Mouse (Mus musculus) CD4-positive helper T cell, adult 2 months (primary cell): Measurements from ENCODE around the gene Lrrc7.
"Not testable (repeated sequence)": the region's sequence is repeated elsewhere in the genome, so short reads cannot be mapped to it uniquely, and the experiment has no call there.

Experiments
- DNase-seq: peaks from one replicate; pipeline ENCODE4 v3.0.0-alpha.2; 2012; ENCODE audit warnings: low read depth, missing footprints, low spot score

Gene Lrrc7

DNA sequence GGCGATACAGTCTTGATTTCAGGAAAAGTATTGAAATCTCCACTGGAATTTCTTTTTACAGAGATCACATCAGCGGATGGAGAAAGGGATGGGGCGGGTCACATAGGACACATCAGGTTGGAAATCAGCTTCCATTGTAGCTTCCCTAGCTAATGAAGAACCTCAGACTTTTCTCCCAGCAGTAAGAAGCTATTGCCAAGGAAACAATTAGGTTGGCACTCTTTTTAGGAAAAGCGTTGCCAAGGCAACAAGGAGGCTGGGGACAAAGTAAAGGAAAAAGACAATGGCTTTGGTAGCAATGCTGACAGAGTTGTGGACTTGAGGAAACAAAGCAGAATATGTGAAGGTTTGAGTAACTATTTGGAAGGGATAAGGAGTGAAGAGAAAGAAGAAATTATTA is 393.6 kb downstream of the Lrrc7 start:
- no peak for DNase-seq

DNA sequence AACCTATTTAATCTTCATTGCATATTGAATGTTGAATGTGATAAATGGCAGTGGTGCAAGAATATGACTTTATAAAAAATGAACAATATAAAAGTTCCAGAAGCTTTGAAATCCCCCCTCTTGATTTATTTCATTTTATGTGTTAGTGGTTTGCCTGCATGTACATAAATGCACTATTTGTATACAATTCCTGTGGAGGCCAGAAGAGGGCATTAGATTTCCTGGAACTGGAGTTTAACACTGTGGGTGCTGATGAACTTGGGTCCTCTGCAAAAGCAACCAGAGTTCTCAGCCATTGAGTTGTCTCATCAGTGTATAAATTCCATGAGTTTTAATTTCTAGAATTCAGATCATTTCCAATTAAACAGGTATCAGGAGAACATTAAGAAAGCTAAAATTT is 397.0 kb downstream of the Lrrc7 start:
- DNase-seq: no peak

DNA sequence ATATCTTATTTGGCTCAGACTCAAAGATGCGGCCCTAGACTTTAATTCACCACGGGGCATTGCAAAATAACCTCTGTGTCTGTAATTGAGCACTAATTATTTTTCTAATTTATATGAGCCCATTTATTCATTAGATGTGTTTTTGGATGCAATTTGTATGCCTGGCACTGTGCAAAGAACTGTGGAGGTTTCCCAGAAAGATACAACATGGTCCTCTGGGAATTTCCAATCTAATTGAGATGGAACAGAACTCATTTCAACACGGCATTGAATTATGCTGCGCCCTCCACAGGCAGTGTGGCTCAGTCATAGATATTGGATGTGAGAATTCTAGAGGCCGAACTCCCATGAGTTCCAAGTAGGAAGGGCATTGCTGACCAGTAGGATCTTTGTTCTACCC is 397.6 kb downstream of the Lrrc7 start:
- no peak for DNase-seq

DNA sequence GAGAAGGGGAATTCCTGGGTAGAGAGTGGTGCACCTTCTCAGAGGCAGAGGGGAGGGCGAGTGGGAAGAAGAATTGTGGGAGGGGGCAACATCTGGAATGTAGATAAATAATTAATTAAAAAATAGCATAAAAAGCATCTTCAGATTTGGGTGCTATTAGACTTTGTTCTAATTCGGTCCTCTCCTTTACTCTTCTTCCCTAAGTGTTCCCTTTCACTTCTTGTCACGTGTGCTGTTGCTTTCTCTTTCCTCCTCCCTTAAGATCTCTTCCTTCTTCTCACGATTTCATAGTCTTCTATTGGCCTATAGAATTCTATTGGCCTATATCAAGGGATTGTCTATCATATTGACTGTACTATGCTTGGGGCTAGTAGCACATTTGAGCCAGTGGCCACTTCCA is 398.9 kb downstream of the Lrrc7 start:
- DNase-seq: no peak

DNA sequence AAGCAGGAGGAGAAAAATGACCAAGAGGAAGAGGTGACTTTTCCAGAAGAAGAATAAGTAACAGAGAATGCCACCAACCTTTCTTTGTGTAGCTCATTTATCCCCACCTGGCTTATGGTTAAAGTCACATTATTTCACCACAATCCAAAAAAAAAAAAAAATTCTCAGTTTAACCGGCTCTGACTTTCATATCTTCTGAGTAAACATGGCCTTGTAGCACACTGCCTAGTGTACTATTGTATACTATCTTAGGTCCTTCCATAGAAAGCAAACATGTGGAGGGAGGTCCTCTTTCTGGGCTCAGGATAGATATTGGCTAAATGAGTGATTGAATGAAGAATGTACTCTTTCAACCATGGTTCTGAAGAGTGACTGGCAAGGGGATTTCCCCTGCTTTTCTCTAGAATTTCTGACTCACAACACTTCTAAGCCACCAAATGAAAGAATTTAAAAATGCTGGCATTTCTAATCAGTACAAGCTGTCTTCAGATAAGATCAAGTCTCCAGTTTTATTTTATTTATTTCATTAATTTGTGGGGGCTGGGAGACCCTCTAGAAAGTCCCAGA is 400.0 kb downstream of the Lrrc7 start:
- DNase-seq: no peak

DNA sequence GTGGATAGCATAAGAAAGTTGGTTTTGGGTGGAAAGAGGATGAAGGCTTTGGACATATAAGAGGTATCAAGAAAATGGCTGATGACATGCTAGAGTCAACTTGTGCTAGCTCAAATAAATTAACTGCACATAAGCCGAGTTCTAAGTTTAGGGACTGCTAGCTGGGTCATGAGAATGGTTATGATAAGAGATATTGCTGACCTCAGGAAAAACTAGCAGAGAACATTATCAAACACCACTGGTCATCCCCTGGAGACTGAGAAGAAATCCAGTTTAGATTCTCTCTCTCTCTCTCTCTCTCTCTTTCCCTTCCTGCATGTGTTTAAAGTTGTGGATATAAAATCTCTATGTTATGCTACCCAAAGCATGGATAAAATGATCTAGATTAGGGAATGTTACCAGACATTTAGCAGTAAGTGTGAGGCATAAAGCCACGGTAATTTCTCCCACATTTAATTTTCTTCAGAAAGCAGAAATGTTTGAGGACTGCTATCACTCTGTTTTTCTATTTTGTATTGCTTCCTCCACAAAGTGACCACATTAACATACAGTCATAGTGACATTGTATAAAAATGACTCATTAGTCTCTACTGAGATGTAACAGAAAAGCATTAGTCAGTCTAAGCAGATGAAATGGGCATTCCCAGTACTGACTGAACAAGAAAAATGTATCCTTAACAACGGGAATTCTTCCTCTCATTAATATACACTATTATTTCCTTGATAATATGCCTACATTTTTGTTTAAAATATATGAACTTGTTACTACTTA is 406.3 kb downstream of the Lrrc7 start:
- no peak for DNase-seq

DNA sequence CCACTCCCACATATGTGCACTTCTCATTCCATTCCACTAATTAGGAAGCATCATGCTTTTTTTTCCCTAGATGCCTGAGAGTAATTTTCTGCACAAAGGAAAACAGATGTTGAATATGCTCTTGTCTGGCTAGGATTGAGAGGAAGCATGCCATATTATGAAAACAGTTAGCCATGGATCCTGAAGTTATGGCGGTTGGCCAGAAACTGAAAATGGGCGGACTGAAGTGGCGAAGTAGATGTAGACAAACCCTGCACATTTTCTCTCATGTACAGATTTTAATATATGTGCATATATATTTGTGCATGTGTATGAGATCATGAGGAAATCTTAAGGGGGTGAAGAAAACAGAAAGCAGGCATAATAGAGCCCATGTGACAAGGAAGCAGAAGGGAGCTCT is 407.9 kb downstream of the Lrrc7 start:
- no peak for DNase-seq

DNA sequence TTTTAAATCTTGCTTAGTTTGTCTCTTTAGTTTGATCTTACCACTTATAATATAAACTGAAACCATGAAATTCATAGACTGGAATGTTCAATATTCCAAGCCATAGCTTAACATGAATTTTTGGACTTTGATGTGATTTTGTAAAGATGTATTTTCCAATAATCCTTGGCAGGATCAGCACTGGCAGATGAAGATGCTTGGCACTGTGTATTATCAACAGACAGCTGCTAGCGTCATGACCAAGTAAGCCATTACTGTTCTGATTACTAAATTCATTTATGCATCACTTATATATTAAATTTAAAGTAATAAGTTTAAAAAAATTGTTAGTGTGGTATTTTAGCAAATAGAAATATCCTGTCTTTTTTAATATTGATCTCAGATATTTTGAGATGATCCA is 413.0 kb downstream of the Lrrc7 start:
- DNase-seq: no peak

DNA sequence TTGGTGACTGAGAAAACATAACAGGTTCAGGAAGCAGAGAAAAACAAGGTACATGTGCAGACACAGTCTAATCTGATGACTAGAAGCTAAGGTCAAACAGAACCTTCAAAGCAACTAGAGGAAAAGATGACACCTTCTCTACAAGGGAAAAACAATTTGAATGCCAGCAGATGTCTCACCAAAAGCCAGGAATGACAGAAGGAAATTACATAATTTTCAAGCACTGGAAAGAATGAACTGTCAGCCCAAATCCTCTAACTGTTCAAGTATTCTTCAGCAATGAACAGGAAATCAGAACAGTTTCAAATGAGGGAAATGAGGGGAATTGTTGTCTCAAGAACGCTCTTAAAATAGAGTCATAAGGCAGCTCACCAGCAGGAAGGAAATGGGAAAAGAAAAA is 421.4 kb downstream of the Lrrc7 start:
- no peak for DNase-seq

DNA sequence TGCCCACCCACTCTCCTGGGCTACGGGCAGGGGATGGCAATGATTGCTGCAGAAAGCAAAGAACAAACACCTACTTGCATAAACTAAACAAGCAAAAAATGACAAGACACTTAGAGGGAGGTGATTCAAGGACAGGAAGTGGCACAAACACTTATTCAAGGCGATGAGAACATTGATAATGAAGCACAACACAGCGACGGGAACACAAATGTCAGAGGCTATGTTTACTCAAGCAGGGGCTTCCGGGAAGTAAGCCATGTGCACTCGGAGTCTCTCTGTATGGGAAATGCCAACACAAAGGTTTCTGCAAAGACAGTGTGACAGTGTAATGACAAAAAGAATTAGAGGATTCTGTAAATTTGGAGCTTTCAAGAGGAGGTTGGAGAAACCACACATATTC is 424.2 kb downstream of the Lrrc7 start:
- DNase-seq: no peak

DNA sequence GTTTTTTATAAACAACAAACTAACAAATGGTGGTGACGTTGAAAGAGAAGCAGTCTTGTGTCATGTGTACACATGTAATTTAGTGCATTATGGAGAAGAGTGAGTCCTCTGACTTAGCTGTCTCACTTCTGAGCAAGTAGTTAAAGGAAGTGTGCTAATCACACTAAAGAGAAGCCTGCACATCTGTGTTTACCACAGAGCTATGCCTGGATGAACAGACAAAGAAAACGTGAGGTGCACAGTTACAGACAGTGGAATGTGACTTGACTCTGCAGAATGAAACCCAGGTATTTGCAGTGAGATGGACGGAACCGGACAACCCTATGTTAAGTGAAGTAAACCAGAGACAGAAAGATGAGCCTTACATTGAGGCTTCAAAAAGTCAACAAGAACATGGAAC is 430.3 kb downstream of the Lrrc7 start:
- DNase-seq: no peak

DNA sequence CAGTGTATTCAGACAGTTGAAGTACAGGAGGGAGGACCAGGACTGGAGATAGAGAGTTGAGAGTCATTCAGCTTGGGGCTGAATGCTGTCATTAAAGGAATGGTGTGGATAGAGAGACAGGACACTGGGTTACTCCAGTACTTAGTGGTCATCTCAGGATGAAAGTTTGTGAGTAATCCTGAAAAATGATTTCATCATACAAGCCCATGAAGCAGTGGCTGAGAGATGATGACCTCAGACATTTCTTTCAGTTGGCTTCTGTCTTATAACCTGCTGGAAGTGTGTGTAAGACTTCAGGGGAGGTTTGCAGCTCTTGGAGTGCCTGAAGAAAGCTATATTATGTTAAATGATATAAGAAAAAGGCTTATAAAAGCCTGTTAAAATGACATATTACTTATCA is 430.8 kb downstream of the Lrrc7 start:
- DNase-seq: no peak

DNA sequence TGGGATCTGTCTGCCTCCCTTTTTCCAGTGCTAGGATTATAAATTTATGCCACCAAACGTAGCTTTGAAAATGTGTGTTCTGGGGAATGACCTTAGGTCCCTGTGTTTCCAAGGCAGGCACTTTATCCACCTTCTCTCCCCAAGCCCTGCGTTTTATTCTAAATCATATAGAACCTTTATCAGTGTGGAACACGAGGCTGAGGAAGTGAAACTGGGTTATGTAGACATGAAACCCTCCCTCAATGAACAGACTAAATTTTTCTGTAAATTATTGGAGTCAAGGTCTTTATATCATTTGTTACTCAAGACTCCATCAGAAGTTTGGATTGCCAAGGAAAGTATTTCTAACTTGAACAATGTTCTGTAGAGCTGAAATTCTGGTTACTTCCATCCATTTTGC is 439.1 kb downstream of the Lrrc7 start:
- DNase-seq: no peak

DNA sequence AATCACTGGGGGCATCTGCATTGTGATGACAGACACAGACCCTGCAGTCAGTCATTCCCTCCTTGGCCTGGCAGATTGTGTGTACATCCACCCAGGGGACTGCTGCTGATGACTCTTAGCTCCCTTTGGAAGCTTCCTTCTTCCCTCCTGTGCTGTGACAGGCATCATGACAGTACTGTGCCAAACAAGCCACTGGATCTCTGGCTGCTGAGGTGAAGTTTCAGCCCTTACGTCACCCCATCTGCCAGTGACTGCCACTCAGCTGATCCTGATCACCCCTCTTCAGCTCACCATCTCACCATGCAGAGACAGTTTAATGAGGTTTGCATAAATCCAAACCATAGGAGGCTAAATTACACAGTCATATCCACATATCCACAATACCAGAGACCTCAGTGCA is 456.8 kb downstream of the Lrrc7 start:
- no peak for DNase-seq

DNA sequence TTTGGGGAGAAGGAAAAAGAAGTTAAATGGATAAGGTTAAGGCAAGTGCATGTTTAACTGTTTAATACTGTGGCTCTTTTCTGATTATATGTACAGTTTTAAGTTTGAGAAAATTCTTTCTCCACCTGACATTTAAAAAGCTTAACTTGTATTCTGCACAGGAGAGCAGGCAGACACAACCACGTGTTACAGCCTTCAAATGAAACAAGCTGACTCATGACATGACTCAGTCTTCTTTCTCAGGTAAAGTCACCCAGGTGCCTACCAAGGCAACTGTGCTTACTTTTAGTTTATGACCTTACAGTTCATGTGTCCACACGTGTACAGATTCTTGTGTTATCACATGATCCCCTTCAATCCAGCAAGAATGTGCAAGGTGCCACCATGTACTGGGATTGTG is 458.6 kb downstream of the Lrrc7 start:
- no peak for DNase-seq

DNA sequence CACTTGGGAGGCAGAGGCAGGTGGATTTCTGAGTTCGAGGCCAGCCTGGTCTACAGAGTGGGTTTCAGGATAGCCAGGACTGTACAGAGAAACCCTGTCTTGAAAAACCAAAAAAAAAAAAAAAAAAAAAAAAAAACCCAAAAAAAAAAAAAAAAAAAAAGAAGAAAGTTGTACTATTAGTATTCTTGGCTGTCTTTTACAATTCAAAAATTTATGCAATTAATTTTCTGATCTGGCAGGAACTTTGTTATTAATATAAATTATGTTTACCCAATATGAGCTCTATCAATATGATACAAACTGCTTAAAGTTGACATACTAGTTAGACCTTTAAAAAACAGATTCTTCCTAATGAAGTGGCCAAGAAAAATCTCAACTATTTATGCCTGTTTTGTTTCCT is 459.5 kb downstream of the Lrrc7 start:
- not testable (repeated sequence) for DNase-seq

DNA sequence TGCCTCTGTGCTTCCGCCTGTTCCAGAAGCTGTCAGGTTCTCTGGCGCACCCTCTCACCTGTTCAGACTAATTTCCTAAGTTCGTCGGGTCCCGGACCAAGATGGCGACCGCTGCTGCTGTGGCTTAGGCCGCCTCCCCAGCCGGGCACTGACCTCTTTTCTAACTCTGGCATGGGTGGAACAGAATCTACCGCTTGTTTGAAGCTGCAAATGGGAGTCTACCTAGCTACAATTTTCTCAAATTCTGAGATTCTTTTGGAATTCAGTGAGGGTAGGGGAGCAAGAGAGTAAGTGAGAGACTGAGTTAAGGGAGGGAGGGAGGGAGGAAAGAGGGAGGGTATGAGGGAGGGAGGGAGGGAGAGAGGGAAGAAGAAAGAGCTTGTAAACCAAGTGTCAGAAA is 460.0 kb downstream of the Lrrc7 start:
- not testable (repeated sequence) for DNase-seq

DNA sequence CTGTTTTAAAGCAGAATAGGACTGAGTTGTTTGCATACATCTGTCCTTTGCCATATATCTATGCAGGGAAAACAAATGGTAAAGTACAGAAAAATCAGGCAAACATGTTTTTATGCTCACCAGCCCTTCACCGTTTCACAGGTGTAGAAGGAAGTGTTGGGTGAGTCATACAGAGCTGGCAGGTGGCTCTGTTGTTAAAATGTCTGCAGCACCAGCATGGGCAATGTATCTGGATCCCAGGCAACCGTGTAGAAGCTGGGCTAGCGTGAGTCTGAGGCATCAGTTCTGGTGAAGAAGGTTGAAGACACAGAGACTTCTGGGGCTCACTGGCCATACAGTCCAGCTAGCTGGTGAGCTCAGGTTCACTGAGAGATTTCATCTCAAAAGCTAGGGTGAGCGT is 468.1 kb downstream of the Lrrc7 start:
- no peak for DNase-seq

DNA sequence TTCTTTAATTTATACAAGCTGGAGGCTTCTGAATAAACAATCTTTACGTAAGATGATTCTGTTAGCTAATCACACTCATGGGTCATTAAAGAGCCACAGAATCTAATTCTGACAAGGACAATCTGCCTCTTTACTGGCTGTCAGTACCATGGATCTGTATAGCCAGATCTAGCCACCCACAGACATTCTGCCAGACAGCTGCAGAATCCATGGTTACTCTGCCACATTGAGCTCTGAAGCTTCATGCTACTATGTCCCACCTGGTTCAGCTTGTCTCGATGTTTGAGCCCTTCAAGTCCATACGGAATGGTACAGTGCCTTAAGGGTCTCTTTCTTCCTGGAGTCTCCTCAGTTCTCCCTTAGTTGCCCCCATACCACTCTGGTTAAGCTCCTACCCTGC is 470.4 kb downstream of the Lrrc7 start:
- no peak for DNase-seq

DNA sequence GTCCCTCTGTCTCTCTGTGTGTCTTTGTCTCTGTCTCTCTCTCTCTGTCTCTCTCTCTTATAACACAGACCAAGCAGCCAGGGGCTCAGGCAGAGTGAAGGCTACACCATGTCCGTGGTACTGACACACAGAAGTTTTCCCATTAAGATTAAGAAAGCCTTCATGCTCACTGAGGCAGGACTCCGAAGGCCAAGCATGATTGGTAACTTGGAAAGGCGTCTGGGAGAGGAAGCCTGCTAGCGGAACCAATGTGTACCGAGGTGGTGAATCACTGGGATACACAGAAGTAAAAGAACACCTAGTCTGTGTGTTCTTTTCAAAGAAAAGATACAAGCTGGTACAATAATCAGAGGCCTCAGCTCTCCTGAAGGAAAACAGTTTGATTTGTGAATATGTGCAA is 484.2 kb downstream of the Lrrc7 start:
- no peak for DNase-seq

DNA sequence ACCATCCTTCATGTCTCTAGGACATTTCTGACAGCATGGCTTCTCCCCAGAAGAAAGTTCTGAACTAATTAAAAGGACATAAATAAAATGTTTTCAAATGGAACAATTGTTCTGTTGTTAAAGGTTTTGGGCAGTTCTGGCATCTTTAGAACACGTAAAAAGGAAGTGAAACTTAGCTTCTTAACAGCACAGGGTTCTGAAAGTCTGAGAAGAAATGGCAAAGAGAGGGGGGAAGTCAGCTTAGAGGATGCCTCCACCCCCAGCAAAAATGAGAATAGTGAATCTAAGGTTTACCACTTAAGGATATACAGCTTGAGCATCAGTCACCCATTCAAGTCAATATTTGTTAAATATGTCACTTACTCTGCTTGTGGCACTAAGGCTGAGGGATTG is 484.6 kb downstream of the Lrrc7 start:
- no peak for DNase-seq

DNA sequence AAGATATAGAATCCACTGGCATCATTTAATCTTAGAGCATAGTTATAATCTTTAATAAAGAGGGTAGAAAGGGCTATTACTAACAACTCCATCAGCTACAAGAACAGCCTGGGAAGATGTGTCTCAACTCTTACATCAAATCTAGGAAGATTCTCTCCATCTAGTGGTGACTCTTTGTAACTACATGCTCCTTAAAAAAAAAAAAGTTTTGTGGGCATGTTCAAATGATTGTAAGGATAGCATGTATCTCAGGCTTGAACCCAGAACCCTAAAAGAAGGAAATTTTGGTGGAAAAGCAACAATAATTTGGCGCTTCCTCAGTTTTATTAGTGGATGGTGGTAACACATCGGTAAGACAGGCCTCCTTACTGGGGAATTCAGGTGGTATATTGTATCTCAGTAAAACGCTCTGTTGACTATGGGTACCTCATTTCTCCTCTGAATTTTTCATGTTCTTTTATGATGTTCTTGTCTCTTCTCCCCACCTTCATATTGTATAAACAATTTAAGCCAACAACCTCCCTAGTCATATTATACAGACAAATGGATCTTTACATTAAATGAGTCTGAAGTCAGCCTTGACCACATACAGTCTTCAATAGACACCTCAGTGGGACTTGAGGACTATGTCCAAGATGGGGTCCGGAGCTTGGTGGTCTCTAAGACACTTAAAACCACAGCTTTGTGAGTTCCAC is 485.2 kb downstream of the Lrrc7 start:
- DNase-seq: peak; percentile 35

DNA sequence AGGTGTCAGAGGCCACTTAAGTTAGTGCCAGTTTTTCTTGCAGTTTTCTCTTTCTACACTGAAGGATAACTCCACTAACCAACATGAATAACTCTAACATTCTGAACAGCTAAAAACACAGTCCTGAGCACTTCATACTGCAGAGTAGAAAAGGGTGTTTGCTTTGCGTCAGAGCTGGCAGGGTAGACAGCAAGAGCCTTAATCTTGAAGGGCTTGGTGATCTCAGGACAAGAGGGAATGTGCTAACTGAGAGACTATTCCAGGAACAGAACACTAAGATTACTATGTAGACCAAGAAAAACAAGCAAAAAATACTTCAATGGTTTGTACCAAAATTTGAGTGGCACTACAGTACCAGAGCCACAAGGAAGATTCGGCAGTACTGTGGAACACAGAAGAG is 487.0 kb downstream of the Lrrc7 start:
- DNase-seq: no peak
